Mouse (Mus musculus) limb, embryonic 12.5 days (tissue): ENCODE measurements around the gene Gm20388. TPM values are rescaled to one million over a fixed set of nuclear protein-coding genes. Genes with fewer than 3 reads are reported as not detected.

ENCODE experiments used
- ATAC-seq: fragments of 200-750 bp; cut with Nextera tagmentation; 2 replicates; pipeline ENCODE4 v1.8.0; 2017; ENCODE audit warnings: low read depth, moderate TSS enrichment; ENCODE audit not compliant: insufficient number of reproducible peaks, insufficient read depth, low FRiP score, low TSS enrichment
- H3K27ac ChIP-seq: fragments of 300-500 bp; sonication (generic); 2 replicates; pipeline ENCODE4 v1.5.1; 2016; ENCODE audit warnings: mild to moderate bottlenecking, moderate library complexity
- H3K27me3 ChIP-seq: fragments of 300-500 bp; sonication (generic); 2 replicates; pipeline ENCODE4 v1.6.1; 2016; ENCODE audit warnings: mild to moderate bottlenecking, moderate library complexity
- H3K36me3 ChIP-seq: fragments of 300-500 bp; sonication (generic); 2 replicates; pipeline ENCODE4 v1.6.1; 2016; ENCODE audit warnings: mild to moderate bottlenecking, moderate library complexity
- H3K4me1 ChIP-seq: fragments of 300-500 bp; sonication (generic); replicated peaks from 2 replicates; pipeline ENCODE4 v1.6.1; 2016
- H3K4me2 ChIP-seq: fragments of 300-500 bp; sonication (generic); 2 replicates; pipeline ENCODE4 v1.6.1; 2016; ENCODE audit warnings: mild to moderate bottlenecking, moderate library complexity
- H3K4me3 ChIP-seq: fragments of 300-500 bp; sonication (generic); replicated peaks from 2 replicates; pipeline ENCODE4 v1.5.1; 2016; ENCODE audit warnings: mild to moderate bottlenecking
- H3K9ac ChIP-seq: fragments of 300-500 bp; sonication (generic); replicated peaks from 2 replicates; pipeline ENCODE4 v1.6.1; 2016; ENCODE audit warnings: mild to moderate bottlenecking, moderate library complexity
- H3K9me3 ChIP-seq: fragments of 300-500 bp; sonication (generic); 2 replicates; pipeline ENCODE4 v1.6.1; 2016; ENCODE audit warnings: mild to moderate bottlenecking, moderate library complexity
- WGBS: fragments of 180-500 bp; shearing (Covaris S2); methylation state at CpG from one replicate; pipeline ENCODE4 v1.1.7; 2016; 5-methylcytosine and 5-hydroxymethylcytosine counted together
- polyA plus RNA-seq: library from polyadenylated mRNA; unstranded; fragments of >200 nt; fragmentation: Nextera tagmentation; extraction: Ambion mirVana; gene quantifications from 2 replicates; pipeline ENCODE4 v1.2.1, GENCODE M21; 2016

Gene Gm20388
- polyA plus RNA-seq, 1 experiment from 2014 or later: not detected

DNA sequence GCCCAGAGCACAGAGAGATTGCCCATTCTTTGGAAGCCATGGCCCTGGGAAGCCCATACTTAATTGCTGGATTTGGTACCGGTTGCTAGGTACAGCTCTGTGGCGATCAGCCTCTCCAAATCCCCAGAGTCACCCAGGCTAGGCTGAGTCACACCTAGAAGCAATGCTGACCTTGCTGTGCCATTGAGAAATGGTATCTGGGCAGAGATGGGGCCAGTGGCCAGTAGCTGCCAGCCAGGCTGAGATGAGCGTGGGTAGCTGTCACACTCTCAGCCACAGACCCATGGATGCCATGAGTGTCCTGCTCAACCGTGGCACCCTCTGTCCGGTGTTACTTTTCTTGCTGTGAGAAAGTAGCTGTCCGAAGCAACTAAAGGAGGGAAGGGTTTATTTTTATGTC lies 2127.4 kb downstream of the Gm20388 start:
- 88% methylated on average over 6 of the region's 6 CpGs for WGBS
- no peaks in the 10 kb centered on the region for H3K9me3 ChIP-seq
- no peak overlapping the region for H3K4me3 ChIP-seq
- ATAC-seq: no peak
- no peak overlapping the region for H3K27ac ChIP-seq
- no peak overlapping the region for H3K9ac ChIP-seq
- H3K27me3 ChIP-seq: 0 out of 2 replicates have a peak, but pooled peaks cover 4% of the 10 kb centered on the region
- peaks cover 30% of the 10 kb centered on the region for H3K4me1 ChIP-seq
- H3K36me3 ChIP-seq: no peaks in the 10 kb centered on the region
- no peak overlapping the region for H3K4me2 ChIP-seq

DNA sequence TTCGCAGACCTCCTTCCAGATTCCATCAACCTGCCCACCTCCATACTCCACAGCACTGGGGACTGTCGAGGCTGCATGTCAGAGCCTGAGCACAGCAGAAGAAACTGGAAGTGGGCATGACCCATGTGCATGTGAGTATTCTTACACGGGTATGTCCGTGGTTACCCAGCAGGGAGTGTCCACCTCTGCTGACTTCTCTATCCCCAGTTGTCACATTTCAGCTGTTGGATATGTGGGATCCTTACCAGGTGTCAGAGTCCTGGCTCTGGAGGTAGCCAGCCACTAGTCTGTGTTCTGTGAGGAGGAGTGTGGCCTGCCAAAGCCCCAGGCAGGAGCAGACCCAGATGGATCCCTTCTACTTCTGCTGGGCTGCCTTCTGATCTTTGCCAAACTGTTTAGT lies 2128.8 kb downstream of the Gm20388 start:
- Histone ChIP-seq H3K4me2 (no peak overlapping the region), H3K4me3 (no peak overlapping the region), H3K27me3 (0 out of 2 replicates have a peak, but pooled peaks cover 4% of the 10 kb centered on the region), H3K4me1 (peaks cover 44% of the 10 kb centered on the region), H3K9me3 (no peaks in the 10 kb centered on the region), H3K36me3 (no peaks in the 10 kb centered on the region), H3K9ac (no peak overlapping the region), H3K27ac (no peak overlapping the region)
- WGBS: 71% methylated on average over 4 of the region's 4 CpGs
- ATAC-seq: no peak

- Histone ChIP-seq H3K9me3 (no peaks in the 10 kb centered on the region), H3K4me1 (peaks cover 48% of the 10 kb centered on the region), H3K36me3 (no peaks in the 10 kb centered on the region), H3K27ac (no peak overlapping the region), H3K9ac (no peak overlapping the region), H3K4me3 (no peak overlapping the region), H3K27me3 (peaks cover 9% of the 10 kb centered on the region), H3K4me2 (no peak overlapping the region)
- 69% methylated on average over 15 of the region's 15 CpGs for WGBS
- ATAC-seq: no peak
These were observed 2136.7 kb downstream of the Gm20388 start for GRCm38 (mm10) chr8:122047206-122047870.

DNA sequence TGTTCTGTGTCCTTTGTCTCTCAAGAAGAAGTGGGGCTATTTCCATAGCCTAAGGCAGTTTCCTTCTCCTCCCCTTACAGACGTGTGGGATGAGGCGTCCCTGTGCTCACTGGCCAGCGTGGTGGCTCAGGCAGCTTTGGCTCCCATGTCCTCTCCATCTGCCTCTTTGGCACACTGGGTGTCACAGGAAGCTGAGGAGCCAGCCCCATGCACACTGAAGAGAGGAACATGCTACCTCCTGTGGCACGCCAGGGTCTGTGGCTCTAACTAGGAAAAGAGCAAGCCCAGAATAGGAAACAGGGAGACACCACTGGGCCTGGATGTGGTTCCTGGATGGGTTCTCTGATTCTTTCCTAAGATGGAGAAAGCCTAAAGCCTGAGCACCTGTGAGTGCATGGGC lies 2138.6 kb downstream of the Gm20388 start:
- H3K27me3 ChIP-seq: peaks cover 5% of the 10 kb centered on the region
- H3K9ac ChIP-seq: no peak overlapping the region
- H3K4me2 ChIP-seq: no peak overlapping the region
- 89% methylated on average over 4 of the region's 4 CpGs for WGBS
- ATAC-seq: no peak
- H3K36me3 ChIP-seq: no peaks in the 10 kb centered on the region
- no peak overlapping the region for H3K4me3 ChIP-seq
- no peaks in the 10 kb centered on the region for H3K9me3 ChIP-seq
- H3K27ac ChIP-seq: no peak overlapping the region
- peaks cover 32% of the 10 kb centered on the region for H3K4me1 ChIP-seq

DNA sequence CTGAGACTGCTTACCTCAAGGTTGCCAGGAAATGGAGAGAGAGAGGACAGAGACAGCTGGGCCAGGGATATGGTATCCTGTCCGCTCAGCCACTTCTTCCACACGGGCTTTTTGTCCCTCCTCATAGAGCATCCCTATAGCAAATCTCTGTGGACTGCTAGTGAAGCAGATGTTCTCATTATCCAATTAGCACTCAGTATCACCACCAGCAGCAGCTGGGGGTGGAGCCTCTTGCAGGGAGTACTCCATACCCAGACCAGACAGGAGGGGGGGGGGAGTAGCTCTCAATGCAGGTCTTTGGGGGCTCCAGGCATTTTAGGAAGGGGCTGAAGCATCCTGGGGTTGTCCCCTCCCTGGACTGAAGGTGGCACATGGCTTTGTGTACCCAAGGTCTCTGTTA lies 2139.3 kb downstream of the Gm20388 start:
- Histone ChIP-seq H3K36me3 (no peaks in the 10 kb centered on the region), H3K4me1 (peaks cover 31% of the 10 kb centered on the region), H3K27ac (no peak overlapping the region), H3K9me3 (no peaks in the 10 kb centered on the region), H3K9ac (no peak overlapping the region), H3K4me3 (no peak overlapping the region), H3K27me3 (peaks cover 3% of the 10 kb centered on the region), H3K4me2 (no peak overlapping the region)
- ATAC-seq: no peak
- WGBS: 78% methylated on average over 2 of the region's 2 CpGs

GRCm38 (mm10) chr8:122050620-122051019 lies 2140.0 kb downstream of the Gm20388 start:
- Histone ChIP-seq H3K9me3 (no peaks in the 10 kb centered on the region), H3K9ac (no peak overlapping the region), H3K4me2 (no peak overlapping the region), H3K27me3 (peaks cover 3% of the 10 kb centered on the region), H3K4me3 (no peak overlapping the region), H3K36me3 (no peaks in the 10 kb centered on the region), H3K4me1 (peaks cover 31% of the 10 kb centered on the region), H3K27ac (no peak overlapping the region)
- 92% methylated on average over 9 of the region's 9 CpGs for WGBS
- no peak for ATAC-seq

- H3K36me3 ChIP-seq: no peaks in the 10 kb centered on the region
- H3K9me3 ChIP-seq: no peaks in the 10 kb centered on the region
- H3K4me1 ChIP-seq: peaks cover 25% of the 10 kb centered on the region
- 31% methylated on average over 10 of the region's 10 CpGs for WGBS
- H3K4me3 ChIP-seq: no peak overlapping the region
- H3K4me2 ChIP-seq: no peak overlapping the region
- H3K27me3 ChIP-seq: 0 out of 2 replicates have a peak, but pooled peaks cover 3% of the 10 kb centered on the region
- no peak for ATAC-seq
- 0 out of 2 replicates have a peak overlapping the region, but pooled peaks have one; percentile 8 for H3K9ac ChIP-seq
- H3K27ac ChIP-seq: peak overlapping the region; percentile 60; the same call in 1 of the 2 replicates
These were observed 2144.7 kb downstream of the Gm20388 start for GRCm38 (mm10) chr8:122055321-122055720.

GRCm38 (mm10) chr8:122056113-122056512 lies 2145.5 kb downstream of the Gm20388 start:
- Histone ChIP-seq H3K4me3 (no peak overlapping the region), H3K27ac (no peak overlapping the region), H3K9ac (no peak overlapping the region), H3K4me2 (no peak overlapping the region), H3K36me3 (no peaks in the 10 kb centered on the region), H3K27me3 (0 out of 2 replicates have a peak, but pooled peaks cover 3% of the 10 kb centered on the region), H3K9me3 (no peaks in the 10 kb centered on the region), H3K4me1 (peaks cover 30% of the 10 kb centered on the region)
- no peak for ATAC-seq
- WGBS: 57% methylated on average over 1 of the region's 1 CpGs

DNA sequence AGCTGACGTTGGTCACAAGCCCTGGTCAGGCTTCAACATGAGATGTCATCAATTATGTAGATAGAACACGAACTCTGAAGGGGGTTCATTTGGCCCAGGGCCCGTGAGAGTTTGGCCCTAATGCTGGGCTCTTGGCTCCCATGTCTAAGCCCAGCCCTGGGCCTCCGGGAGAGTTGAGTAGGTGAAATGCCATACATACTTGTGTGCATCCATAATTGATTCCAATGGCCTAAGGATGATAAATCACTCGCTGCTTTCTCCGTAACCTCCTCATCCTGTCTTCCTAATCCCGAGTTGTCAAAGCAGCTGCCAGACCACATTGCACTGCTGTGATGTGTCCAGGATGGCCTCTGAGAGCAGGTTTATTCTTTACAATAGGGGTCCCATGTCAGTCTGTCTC lies 2146.2 kb downstream of the Gm20388 start:
- Histone ChIP-seq H3K9ac (no peak overlapping the region), H3K27me3 (0 out of 2 replicates have a peak, but pooled peaks cover 3% of the 10 kb centered on the region), H3K9me3 (no peaks in the 10 kb centered on the region), H3K4me2 (no peak overlapping the region), H3K4me3 (no peak overlapping the region), H3K27ac (no peak overlapping the region), H3K36me3 (no peaks in the 10 kb centered on the region), H3K4me1 (peaks cover 30% of the 10 kb centered on the region)
- no peak for ATAC-seq
- 68% methylated on average over 7 of the region's 7 CpGs for WGBS

DNA sequence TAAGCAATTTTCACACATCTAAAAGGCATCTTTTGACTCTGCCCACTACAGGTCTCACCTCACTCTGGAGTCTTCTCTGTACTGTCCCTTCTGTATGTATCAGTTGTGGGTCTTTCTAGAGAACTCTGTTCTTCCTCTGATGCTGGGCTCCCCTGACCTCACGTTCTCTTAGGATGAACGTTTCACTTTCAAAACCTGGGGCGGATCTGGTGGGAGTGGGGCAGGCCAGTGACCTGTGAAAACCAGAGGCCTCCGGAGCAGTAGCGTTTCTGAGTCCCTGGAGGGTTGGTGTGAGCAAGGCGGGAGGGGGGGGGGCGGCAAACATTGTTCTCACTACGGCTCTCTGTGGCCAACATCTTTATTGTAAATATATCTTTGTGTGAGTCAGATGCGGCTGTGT lies 2147.9 kb downstream of the Gm20388 start:
- no peak overlapping the region for H3K4me2 ChIP-seq
- H3K4me3 ChIP-seq: no peak overlapping the region
- H3K9ac ChIP-seq: no peak overlapping the region
- H3K27ac ChIP-seq: no peak overlapping the region
- ATAC-seq: no peak
- peaks cover 34% of the 10 kb centered on the region for H3K4me1 ChIP-seq
- WGBS: 60% methylated on average over 9 of the region's 9 CpGs
- no peaks in the 10 kb centered on the region for H3K36me3 ChIP-seq
- no peaks in the 10 kb centered on the region for H3K9me3 ChIP-seq
- H3K27me3 ChIP-seq: 0 out of 2 replicates have a peak, but pooled peaks cover 3% of the 10 kb centered on the region

DNA sequence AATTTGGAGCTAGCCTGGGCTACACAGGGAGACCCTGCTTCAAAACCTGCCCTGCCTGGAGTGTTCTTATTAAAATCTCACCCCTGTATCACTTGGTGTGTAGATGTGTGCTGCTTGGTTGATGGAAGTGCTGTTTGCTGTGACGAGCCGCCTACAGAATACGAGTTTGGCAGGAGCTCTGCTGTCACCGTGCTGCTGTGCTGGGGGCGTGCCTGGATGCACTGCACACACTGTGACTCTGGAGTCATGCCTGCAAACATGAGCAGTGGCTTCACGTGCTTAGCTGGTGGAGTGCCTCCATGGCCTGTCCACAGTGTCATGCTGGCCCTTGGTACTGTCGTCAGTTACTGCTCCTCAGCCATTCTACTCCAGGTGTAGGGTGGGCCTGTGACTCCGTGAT lies 2148.3 kb downstream of the Gm20388 start:
- Histone ChIP-seq H3K27me3 (0 out of 2 replicates have a peak, but pooled peaks cover 3% of the 10 kb centered on the region), H3K4me1 (peaks cover 36% of the 10 kb centered on the region), H3K4me3 (no peak overlapping the region), H3K9me3 (no peaks in the 10 kb centered on the region), H3K36me3 (no peaks in the 10 kb centered on the region), H3K9ac (no peak overlapping the region), H3K4me2 (no peak overlapping the region), H3K27ac (no peak overlapping the region)
- no peak for ATAC-seq
- 84% methylated on average over 8 of the region's 8 CpGs for WGBS
